Mouse (Mus musculus): ENCODE results near the gene Znhit6. TPM values are rescaled to one million over a fixed set of nuclear protein-coding genes. Genes with fewer than 3 reads are reported as not detected.

Gene Znhit6
- 14.2 TPM for polyA plus RNA-seq (2014; fragmentation: Illumina TruSeq; extraction: RNeasy Lipid Tissue Mini Kit (QIAGEN cat#74804); ENCODE audit: low read depth, low replicate concordance)

DNA sequence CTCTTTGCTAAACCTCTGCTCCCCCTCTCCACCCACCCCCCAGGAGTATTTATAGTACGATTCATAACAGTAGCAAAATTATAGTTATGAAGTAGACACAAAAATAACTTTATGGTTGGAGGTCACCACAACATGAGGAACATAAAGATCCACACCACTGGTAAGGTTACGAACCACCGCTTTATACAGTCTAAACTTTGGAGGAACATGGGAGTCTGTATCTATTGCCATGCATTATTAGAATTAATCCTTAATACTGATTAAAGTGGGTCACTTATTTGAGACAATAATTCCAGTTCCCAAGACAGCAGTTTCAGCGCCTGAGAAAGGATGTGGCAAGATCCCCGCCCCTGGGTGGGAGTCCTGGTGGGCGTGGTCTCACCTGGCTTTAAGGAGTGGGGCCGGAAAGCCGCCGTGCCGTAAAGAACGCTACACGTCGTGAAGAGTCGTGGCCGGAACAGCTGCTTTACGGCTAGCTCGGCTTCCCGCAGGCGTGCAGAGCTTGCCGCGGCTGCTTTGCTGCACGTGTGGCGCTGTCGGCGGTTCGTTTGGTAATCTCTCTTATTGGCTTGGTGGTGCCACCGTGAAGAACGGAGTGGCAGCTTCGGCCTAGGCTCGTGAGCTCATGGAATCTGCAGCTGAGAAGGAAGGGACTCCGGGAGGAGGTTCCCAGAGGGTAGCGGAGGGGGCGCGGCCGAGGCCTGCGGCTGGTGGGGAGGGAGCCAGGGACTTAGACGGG lies at the start of gene Znhit6:
Gene Znhit6 (plus strand): TSS at position 463 of the 739 bp plus-strand sequence.

DNA sequence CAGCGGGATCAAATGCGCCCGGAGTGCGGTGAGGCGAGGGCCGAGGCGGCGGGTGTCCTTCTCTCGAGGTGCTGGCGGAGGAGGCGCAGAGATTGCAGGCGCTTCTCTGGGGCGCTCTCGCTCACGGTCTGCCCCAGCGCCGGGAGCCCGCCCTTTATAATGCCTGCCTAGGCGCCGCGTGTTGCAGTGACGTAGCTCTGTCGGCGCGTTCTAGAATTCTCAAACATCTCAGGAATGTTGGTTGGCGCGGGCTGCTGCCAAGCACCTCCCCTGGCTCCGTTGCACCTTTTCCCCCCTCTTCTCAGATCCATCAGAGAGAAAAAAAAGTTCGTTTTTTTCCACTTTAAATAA lies 73.8 kb downstream of the Znhit6 start, which contains the start of gene Ccn1:
Gene Ccn1 (minus strand): TSS at position 130 of the 351 bp plus-strand sequence.

Other genes with a start within 250 kb of the Znhit6 start
- 77.1 TPM for gene Ccn1, start 73.8 kb downstream of the Znhit6 start, polyA plus RNA-seq (2014; fragmentation: Illumina TruSeq; extraction: RNeasy Lipid Tissue Mini Kit (QIAGEN cat#74804); ENCODE audit: low read depth, low replicate concordance)
- gene Ddah1, start 182.5 kb downstream of the Znhit6 start, polyA plus RNA-seq (2014; fragmentation: Illumina TruSeq; extraction: RNeasy Lipid Tissue Mini Kit (QIAGEN cat#74804); ENCODE audit: low read depth, low replicate concordance) = 3.2 TPM

All from heart, adult 10 weeks (tissue).